Mouse (Mus musculus): ENCODE results near the gene Ptgs1.

DNA sequence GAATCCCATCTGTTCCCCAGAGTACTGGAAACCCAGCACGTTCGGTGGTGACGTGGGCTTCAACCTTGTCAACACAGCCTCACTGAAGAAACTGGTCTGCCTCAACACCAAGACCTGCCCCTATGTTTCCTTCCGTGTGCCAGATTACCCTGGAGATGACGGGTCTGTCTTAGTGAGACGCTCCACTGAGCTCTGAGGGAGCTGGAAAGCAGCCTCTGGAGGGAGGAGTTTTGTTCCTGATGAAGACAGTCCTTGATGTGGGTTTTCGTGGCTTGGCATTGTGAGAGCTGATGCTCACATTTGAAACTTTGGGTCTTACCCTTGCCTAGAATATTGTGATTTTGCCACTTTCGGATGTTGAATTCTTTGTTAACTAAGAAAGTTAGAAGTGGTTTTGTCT, 20.9 kb downstream of the Ptgs1 start:
- TF ChIP-seq CTCF (IDR thresholded peaks at IDR 0.05; ENCODE audit: control insufficient read depth, insufficient read depth, insufficient replicate concordance, low read depth, low read length): no peak
- TF ChIP-seq POLR2A (IDR thresholded peaks at IDR 0.05; ENCODE audit: control insufficient read depth, low read depth, low read length): no peak

Data from testis, adult 2 months (tissue).